Mouse (Mus musculus) cortical plate, adult 2 months (tissue): ENCODE results near the gene Abi1.

Source experiments
- CTCF ChIP-seq: fragments of 200-500 bp; IDR thresholded peaks from 2 replicates; pipeline ENCODE4 v1.5.1; 2011; ENCODE audit warnings: mild to moderate bottlenecking, control low read depth, low read length; ENCODE audit not compliant: insufficient read depth; ENCODE audit errors: extremely low read depth
- POLR2A ChIP-seq: fragments of 200-500 bp; IDR thresholded peaks from 2 replicates; pipeline ENCODE4 v1.6.1; 2011; ENCODE audit warnings: mild to moderate bottlenecking, low read length, control low read depth; ENCODE audit not compliant: insufficient read depth; ENCODE audit errors: extremely low read depth

GRCm38 (mm10) chr2:23042189-23042588 is 2.1 kb upstream of the Abi1 start:
- TF ChIP-seq POLR2A: no peak
- TF ChIP-seq CTCF: no peak
